Mouse (Mus musculus) CD4-positive, CD25-positive, alpha-beta regulatory T cell, adult 4 months (primary cell): ENCODE results near the gene Rassf8. TPM values are rescaled to one million over a fixed set of nuclear protein-coding genes. Genes with fewer than 3 reads are reported as not detected.

Source experiments
- ATAC-seq: one replicate; pipeline ENCODE4 v1.8.0; 2017
- polyA plus RNA-seq, 2 experiments: library from polyadenylated mRNA; unstranded; fragments of 100-300 nt; shearing (Covaris generic); gene quantifications; one replicate each; pipeline ENCODE4 v1.2.1; 2017

Rassf8 gene
- polyA plus RNA-seq, 2 experiments from 2014 or later, result 0.13 TPM; not detected in 1

DNA sequence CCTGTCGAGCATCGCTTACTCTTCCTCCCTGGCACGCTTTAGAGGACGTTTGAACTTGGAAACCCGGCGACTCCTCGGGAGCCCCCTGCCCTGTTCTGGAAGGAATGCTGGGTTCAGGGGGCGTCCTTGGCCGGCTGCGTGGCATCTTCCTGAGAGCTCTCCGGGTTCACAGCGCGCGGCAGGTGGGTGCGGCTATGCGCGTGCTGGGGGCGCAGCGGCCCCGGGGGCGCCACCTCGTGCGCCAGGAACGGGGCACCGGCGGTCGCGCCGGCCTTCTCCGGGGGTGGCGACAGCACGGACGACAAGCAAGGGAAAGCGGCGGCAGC, 116.2 kb downstream of the Rassf8 start:
- no peak for ATAC-seq

GRCm38 (mm10) chr6:145863065-145863971, 116.8 kb downstream of the Rassf8 start:
- no peak for ATAC-seq

GRCm38 (mm10) chr6:145864171-145864570, 117.6 kb downstream of the Rassf8 start:
- no peak for ATAC-seq

- ATAC-seq, result no peak
Observed at GRCm38 (mm10) chr6:145865289-145865885, 118.8 kb downstream of the Rassf8 start, which contains the start of gene Bhlhe41. Bhlhe41 (minus strand) TSS chr6:145865558.

DNA sequence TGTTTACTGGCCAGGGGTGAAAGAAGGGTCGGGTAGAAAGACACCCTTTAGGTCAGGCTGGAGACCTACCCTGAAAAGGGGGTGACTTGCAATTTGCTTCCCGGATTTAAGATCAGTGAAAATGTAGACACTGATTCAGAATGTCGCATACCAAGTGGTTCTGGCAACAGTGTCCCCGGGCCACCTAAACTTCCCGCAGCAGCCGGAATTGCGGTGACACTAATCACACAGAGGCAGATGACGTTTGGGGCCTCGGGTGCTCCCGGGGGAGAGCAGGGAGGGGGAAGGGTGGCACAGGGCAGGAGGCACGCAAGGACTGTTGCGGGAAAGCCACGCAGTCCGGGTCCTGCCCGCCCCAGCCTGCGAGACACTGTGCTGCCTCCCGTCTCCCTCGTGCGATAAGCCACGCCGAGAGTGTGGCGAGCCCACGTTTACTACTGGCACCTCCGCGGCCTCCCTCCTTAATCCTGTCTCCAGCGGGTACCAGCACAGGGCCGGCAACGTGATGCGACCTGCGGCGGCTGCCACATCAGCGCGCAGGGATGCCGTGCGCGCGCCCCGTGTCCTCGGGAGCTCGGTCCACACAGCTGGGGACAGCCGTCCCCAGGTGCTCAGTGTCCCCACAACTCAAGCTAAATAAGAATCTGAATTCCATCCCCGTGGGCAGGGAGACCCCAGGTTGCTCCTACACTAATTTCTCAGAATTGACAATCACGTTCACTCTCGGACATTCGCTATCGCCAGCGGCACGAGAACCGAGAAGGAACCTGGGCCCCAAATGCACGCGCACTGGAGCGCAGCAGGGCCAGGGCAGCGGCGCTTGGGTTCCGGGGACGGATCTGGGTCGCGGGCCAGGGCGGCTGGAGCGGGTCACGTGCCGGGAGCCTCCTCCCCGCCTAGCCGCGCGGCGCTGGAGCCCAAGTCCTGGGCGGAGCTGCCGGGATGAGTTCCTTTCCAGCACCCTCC, 119.6 kb downstream of the Rassf8 start:
- peak; percentile 37 for ATAC-seq

DNA sequence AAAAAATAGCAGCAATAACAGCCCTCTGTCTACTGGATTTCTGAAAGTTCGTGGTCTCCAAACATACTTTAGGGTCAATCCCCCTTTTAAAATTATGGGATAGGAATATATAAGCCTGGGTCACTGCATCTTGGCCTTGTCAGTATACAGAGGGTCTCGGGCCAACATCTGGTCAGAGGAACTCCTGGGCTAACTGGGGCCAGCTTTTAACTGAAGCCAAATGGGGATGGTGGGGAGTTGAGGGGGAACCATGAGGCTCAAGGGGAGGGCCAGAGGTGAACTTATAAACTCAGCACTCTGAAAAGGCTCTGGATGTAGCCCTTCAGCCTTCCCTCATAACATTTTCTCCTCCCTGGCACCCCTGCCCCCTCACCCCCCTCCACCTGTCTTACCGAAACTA, 120.6 kb downstream of the Rassf8 start:
- no peak for ATAC-seq

Other genes with a start within 250 kb of the Rassf8 start
- gene Lmntd1, start 132.4 kb upstream of the Rassf8 start, polyA plus RNA-seq, result not detected
- gene Tuba3b, start 131.0 kb upstream of the Rassf8 start, polyA plus RNA-seq, result not detected
- under 1 TPM; 0.22 to 0.26 TPM for gene Bhlhe41, start 118.8 kb downstream of the Rassf8 start, polyA plus RNA-seq
- gene Sspn, start 184.9 kb downstream of the Rassf8 start, polyA plus RNA-seq, result not detected